Mouse (Mus musculus) stomach, postnatal 0 days (tissue): ENCODE results near the gene Borcs5. TPM values are rescaled to one million over a fixed set of nuclear protein-coding genes. Genes with fewer than 3 reads are reported as not detected.

Experiments used
- ATAC-seq: fragments of 200-750 bp; cut with Nextera tagmentation; 2 replicates; pipeline ENCODE4 v1.8.0; 2017; ENCODE audit not compliant: low FRiP score, low TSS enrichment
- DNase-seq: peaks from one replicate; pipeline ENCODE4 v3.0.0-alpha.2; 2016; ENCODE audit warnings: low spot score
- H3K27ac ChIP-seq: fragments of 300-500 bp; sonication (generic); replicated peaks from 2 replicates; pipeline ENCODE4 v1.5.1; 2014; ENCODE audit warnings: mild to moderate bottlenecking, control low read depth
- H3K27me3 ChIP-seq: fragments of 300-500 bp; sonication (generic); 2 replicates; pipeline ENCODE4 v1.6.1; 2014; ENCODE audit warnings: low read length; ENCODE audit not compliant: control insufficient read depth, insufficient read depth
- H3K36me3 ChIP-seq: fragments of 300-500 bp; sonication (generic); 2 replicates; pipeline ENCODE4 v1.6.1; 2014; ENCODE audit warnings: low read length, mixed read lengths; ENCODE audit not compliant: control insufficient read depth, insufficient read depth
- H3K4me1 ChIP-seq: fragments of 300-500 bp; sonication (generic); replicated peaks from 2 replicates; pipeline ENCODE4 v1.6.1; 2014; ENCODE audit warnings: antibody characterized with exemption; ENCODE audit not compliant: control insufficient read depth, insufficient read depth
- H3K4me2 ChIP-seq: fragments of 300-500 bp; sonication (generic); replicated peaks from 2 replicates; pipeline ENCODE4 v1.6.1; 2014; ENCODE audit warnings: low read depth, mild to moderate bottlenecking, control low read depth, moderate library complexity
- H3K4me3 ChIP-seq: fragments of 300-500 bp; sonication (generic); 2 replicates; pipeline ENCODE4 v1.5.1; 2014; ENCODE audit warnings: low read depth, low read length, control low read depth
- H3K9ac ChIP-seq: fragments of 300-500 bp; sonication (generic); 2 replicates; pipeline ENCODE4 v1.6.1; 2014; ENCODE audit warnings: mild to moderate bottlenecking, low read length, control low read depth, mixed read lengths
- H3K9me3 ChIP-seq: fragments of 300-500 bp; sonication (generic); 2 replicates; pipeline ENCODE4 v1.6.1; 2016; ENCODE audit warnings: low read length; ENCODE audit not compliant: control insufficient read depth
- CTCF ChIP-seq: IDR thresholded peaks from 2 replicates; pipeline ENCODE4 v1.5.1; 2016; ENCODE audit warnings: antibody characterized with exemption, low read depth, mild to moderate bottlenecking, moderate library complexity
- EP300 ChIP-seq: optimal IDR thresholded peaks from 2 replicates; pipeline ENCODE3; 2016; ENCODE audit warnings: antibody characterized with exemption
- WGBS: fragments of 180-500 bp; shearing (Covaris S2); extraction: QIAGEN DNeasy Blood & Tissue Kit; methylation state at CpG from one replicate; pipeline ENCODE4 v1.1.7; 2014; 5-methylcytosine and 5-hydroxymethylcytosine counted together
- polyA plus RNA-seq: library from polyadenylated mRNA; unstranded; fragments of >200 nt; fragmentation: Nextera tagmentation; extraction: Ambion mirVana; gene quantifications from 2 replicates; pipeline ENCODE4 v1.2.1, GENCODE M21; 2015

Gene Borcs5
- polyA plus RNA-seq, 1 experiment from 2014 or later = 17.7 TPM

- no peak overlapping the region for H3K4me3 ChIP-seq
- no peak overlapping the region for H3K9ac ChIP-seq
- no peaks in the 10 kb centered on the region for H3K4me1 ChIP-seq
- DNase-seq (no peak), ATAC-seq (no peak)
- no peak overlapping the region for H3K4me2 ChIP-seq
- H3K36me3 ChIP-seq = no peaks in the 10 kb centered on the region
- no peak for TF ChIP-seq EP300
- TF ChIP-seq CTCF = no peak
- WGBS = 38% methylated on average over 3 of the region's 3 CpGs
- H3K9me3 ChIP-seq = no peaks in the 10 kb centered on the region
- H3K27ac ChIP-seq = no peak overlapping the region
- H3K27me3 ChIP-seq = no peaks in the 10 kb centered on the region
These were observed 37.5 kb upstream of the Borcs5 start for GRCm38 (mm10) chr6:134601766-134602165.

GRCm38 (mm10) chr6:134602371-134603003 lies 36.8 kb upstream of the Borcs5 start:
- H3K27me3 ChIP-seq = no peaks in the 10 kb centered on the region
- H3K4me3 ChIP-seq = no peak overlapping the region
- H3K9me3 ChIP-seq = no peaks in the 10 kb centered on the region
- DNase-seq = no peak
- H3K9ac ChIP-seq = no peak overlapping the region
- no peaks in the 10 kb centered on the region for H3K4me1 ChIP-seq
- H3K4me2 ChIP-seq = no peak overlapping the region
- no peaks in the 10 kb centered on the region for H3K36me3 ChIP-seq
- TF ChIP-seq CTCF (no peak), EP300 (no peak)
- no peak; the same call in 1 of the 2 replicates for ATAC-seq
- H3K27ac ChIP-seq = no peak overlapping the region
- WGBS = 37% methylated on average over 10 of the region's 10 CpGs

GRCm38 (mm10) chr6:134605196-134605595 lies 34.1 kb upstream of the Borcs5 start:
- H3K4me2 ChIP-seq = no peak overlapping the region
- ATAC-seq (no peak), DNase-seq (no peak)
- WGBS = 91% methylated on average over 3 of the region's 3 CpGs
- H3K9ac ChIP-seq = no peak overlapping the region
- no peak for TF ChIP-seq EP300
- TF ChIP-seq CTCF = no peak
- no peaks in the 10 kb centered on the region for H3K27me3 ChIP-seq
- no peaks in the 10 kb centered on the region for H3K9me3 ChIP-seq
- H3K4me3 ChIP-seq = no peak overlapping the region
- no peak overlapping the region for H3K27ac ChIP-seq
- H3K36me3 ChIP-seq = no peaks in the 10 kb centered on the region
- H3K4me1 ChIP-seq = no peaks in the 10 kb centered on the region

- no peak overlapping the region for H3K9ac ChIP-seq
- no peaks in the 10 kb centered on the region for H3K9me3 ChIP-seq
- H3K27ac ChIP-seq = no peak overlapping the region
- TF ChIP-seq CTCF = no peak
- TF ChIP-seq EP300 = no peak
- no peak for ATAC-seq
- no peak overlapping the region for H3K4me3 ChIP-seq
- H3K27me3 ChIP-seq = no peaks in the 10 kb centered on the region
- H3K4me1 ChIP-seq = no peaks in the 10 kb centered on the region
- no peaks in the 10 kb centered on the region for H3K36me3 ChIP-seq
- WGBS = 66% methylated on average over 6 of the region's 6 CpGs
- H3K4me2 ChIP-seq = no peak overlapping the region
- DNase-seq = no peak
These were observed 32.8 kb upstream of the Borcs5 start for GRCm38 (mm10) chr6:134606540-134606939.

- Histone ChIP-seq H3K27me3 (no peaks in the 10 kb centered on the region), H3K4me3 (no peak overlapping the region), H3K36me3 (no peaks in the 10 kb centered on the region), H3K4me1 (no peaks in the 10 kb centered on the region), H3K9ac (no peak overlapping the region), H3K4me2 (no peak overlapping the region), H3K9me3 (no peaks in the 10 kb centered on the region), H3K27ac (no peak overlapping the region)
- ATAC-seq = peak; percentile 71
- DNase-seq = peak; percentile 50
- 58% methylated on average over 9 of the region's 9 CpGs for WGBS
- peak; percentile 91 for TF ChIP-seq CTCF
- TF ChIP-seq EP300 = no peak
These were observed 32.2 kb upstream of the Borcs5 start for GRCm38 (mm10) chr6:134606949-134607746.

- H3K9me3 ChIP-seq = no peaks in the 10 kb centered on the region
- TF ChIP-seq CTCF (no peak), EP300 (no peak)
- 88% methylated on average over 9 of the region's 9 CpGs for WGBS
- no peak overlapping the region for H3K4me2 ChIP-seq
- H3K36me3 ChIP-seq = no peaks in the 10 kb centered on the region
- no peak overlapping the region for H3K4me3 ChIP-seq
- no peaks in the 10 kb centered on the region for H3K4me1 ChIP-seq
- DNase-seq = no peak
- no peak overlapping the region for H3K9ac ChIP-seq
- ATAC-seq = no peak
- H3K27ac ChIP-seq = no peak overlapping the region
- H3K27me3 ChIP-seq = no peaks in the 10 kb centered on the region
These were observed 28.9 kb upstream of the Borcs5 start for GRCm38 (mm10) chr6:134610380-134610779.
